Mouse (Mus musculus) ES-Bruce4 (cell line): ENCODE data around the gene Nox3.

ENCODE experiments used
- CTCF ChIP-seq: IDR thresholded peaks from one replicate; pipeline ENCODE4 v1.8.1; 2011; ENCODE audit warnings: low read depth, low read length
- EP300 ChIP-seq: IDR thresholded peaks from 2 replicates; pipeline ENCODE4 v1.6.1; 2011; ENCODE audit warnings: low read depth, low read length; ENCODE audit not compliant: insufficient read depth
- POLR2A ChIP-seq: IDR thresholded peaks from one replicate; pipeline ENCODE4 v1.8.1; 2011; ENCODE audit warnings: low read length; ENCODE audit not compliant: insufficient read depth

GRCm38 (mm10) chr17:3611781-3612075 is 84.3 kb downstream of the Nox3 start:
- TF ChIP-seq POLR2A: no peak
- no peak for TF ChIP-seq CTCF
- TF ChIP-seq EP300: no peak
